ENCODE assay signal across 10 mouse cellular contexts in genomic region chr4:88830523-88830922, GRCm38 (mm10). TPM values are rescaled to one million over a fixed set of nuclear protein-coding genes. Genes with fewer than 3 reads are reported as not detected.
DNase-seq lines count a peak whose midpoint lies in the region; ATAC-seq and TF ChIP-seq lines count a peak whose summit lies in the region.
"Had no signal": no experiment of that assay in that cellular context is flagged by ENCODE, and none has a peak within 500 bp of the region (broad histone marks: within the 10 kb centered on the region; RNA-seq: fewer than 3 reads in every experiment).

No protein-coding gene starts in this region.

- no peak overlapping the region for H3K4me2 ChIP-seq in lung, embryonic 14.5 days
- H3K4me2 ChIP-seq: limb, embryonic 15.5 days had no signal

- WGBS in lung, adult 2 months = 18% methylated on average over 4 of the region's 4 CpGs
- 30% methylated on average over 4 of the region's 4 CpGs for WGBS in lung, embryonic 14.5 days

- intact Hi-C loops in gastrocnemius, adult 2 months (cut with DNase I) = no loop called here
- intact Hi-C loops in gastrocnemius, postnatal 36 days (cut with DNase I) = no loop called here

- H3K27me3 ChIP-seq in lung, embryonic 14.5 days (ENCODE audit: insufficient read depth, low read length) = no peaks in the 10 kb centered on the region
- H3K27me3 ChIP-seq: limb, embryonic 15.5 days had no signal

- no peaks in the 10 kb centered on the region for H3K4me1 ChIP-seq in lung, adult 2 months (ENCODE audit: control insufficient read depth, insufficient read depth, low read length)
- H3K4me1 ChIP-seq in lung, embryonic 14.5 days (ENCODE audit: insufficient read depth) = no peaks in the 10 kb centered on the region
- H3K4me1 ChIP-seq: limb, embryonic 15.5 days had no signal

- no peak overlapping the region for H3K4me3 ChIP-seq in gastrocnemius, adult 2 months
- H3K4me3 ChIP-seq in lung, adult 2 months (replicated peaks; ENCODE audit: extremely low read depth, low read depth, low read length) = no peak overlapping the region
- no peak overlapping the region for H3K4me3 ChIP-seq in lung, embryonic 14.5 days (ENCODE audit: low read depth, low read length)
- H3K4me3 ChIP-seq: limb, embryonic 15.5 days had no signal

- peak; percentile 57 for TF ChIP-seq CTCF in gastrocnemius, adult 2 months (IDR thresholded peaks at IDR 0.05)
- 0 out of 2 replicates have a peak, but pooled peaks have one; percentile 7 for TF ChIP-seq CTCF in lung, adult 2 months (IDR thresholded peaks at IDR 0.05; ENCODE audit: insufficient read depth, low read length)
- peak; percentile 45 for TF ChIP-seq CTCF in lung, embryonic 14.5 days (IDR thresholded peaks at IDR 0.05; ENCODE audit: low read depth)

- no peaks in the 10 kb centered on the region for H3K9me3 ChIP-seq in lung, embryonic 14.5 days (ENCODE audit: low read depth, low read length)
- H3K9me3 ChIP-seq: limb, embryonic 15.5 days had no signal

- H3K9ac ChIP-seq in lung, embryonic 14.5 days = no peak overlapping the region
- H3K9ac ChIP-seq: limb, embryonic 15.5 days had no signal

- DNase-seq in gastrocnemius, adult 2 months = no peak
- DNase-seq in gastrocnemius, postnatal 36 days = no peak
- DNase-seq in lung, adult 2 months = peak; percentile 9
- DNase-seq in lung, adult 18-20 months = no peak
- DNase-seq in brain, adult 2 months (ENCODE audit: low read depth, low spot score) = peak; percentile 35
- DNase-seq in lung, embryonic 14.5 days = peak; percentile 63
- peak; percentile 22 to 48 for DNase-seq in thymus, postnatal 36 days
- DNase-seq in spleen, postnatal 36 days (ENCODE audit: low spot score in 2 of 2) = no peak

- no peak for TF ChIP-seq POLR2A in lung, adult 2 months (IDR thresholded peaks at IDR 0.05; ENCODE audit: borderline replicate concordance, extremely low read depth, low read depth, low read length)

- ATAC-seq in lung, embryonic 14.5 days (ENCODE audit: insufficient read depth) = no peak

- H3K36me3 ChIP-seq in lung, embryonic 14.5 days (ENCODE audit: insufficient read depth) = no peaks in the 10 kb centered on the region
- H3K36me3 ChIP-seq: limb, embryonic 15.5 days had no signal

- no peak overlapping the region for H3K27ac ChIP-seq in gastrocnemius, adult 2 months
- no peak overlapping the region for H3K27ac ChIP-seq in lung, embryonic 14.5 days (ENCODE audit: low read depth)
- H3K27ac ChIP-seq: limb, embryonic 15.5 days had no signal

RNA-seq across cellular contexts. Expression of gene Ifna6, which starts 3.3 kb away (rescaled TPM):
- total RNA-seq in gastrocnemius, adult 2 months (2021) = not detected
- not detected for total RNA-seq in gastrocnemius, postnatal 36 days (2021)
- polyA plus RNA-seq in lung, adult 2 months (2012; rRNA removed) = not detected in 2 replicates
- polyA plus RNA-seq in lung, embryonic 14.5 days (2014; fragmentation: Nextera tagmentation; extraction: Ambion mirVana) = not detected in 2 replicates
- polyA plus RNA-seq: frontal cortex, adult 2 months; limb, embryonic 15.5 days had no signal

RNA-seq across cellular contexts. Expression of gene Ifna5, which starts 4.8 kb away (rescaled TPM):
- not detected for total RNA-seq in gastrocnemius, adult 2 months (2021)
- not detected for total RNA-seq in gastrocnemius, postnatal 36 days (2021)
- not detected in 2 replicates for polyA plus RNA-seq in lung, adult 2 months (2012; rRNA removed)
- not detected in 2 replicates for polyA plus RNA-seq in lung, embryonic 14.5 days (2014; fragmentation: Nextera tagmentation; extraction: Ambion mirVana)
- polyA plus RNA-seq: frontal cortex, adult 2 months; limb, embryonic 15.5 days had no signal

RNA-seq across cellular contexts. Expression of gene Ifna11, which starts 10.8 kb away (rescaled TPM):
- not detected for total RNA-seq in gastrocnemius, adult 2 months (2021)
- not detected for total RNA-seq in gastrocnemius, postnatal 36 days (2021)
- polyA plus RNA-seq in lung, adult 2 months (2012; rRNA removed) = not detected in 2 replicates
- polyA plus RNA-seq in lung, embryonic 14.5 days (2014; fragmentation: Nextera tagmentation; extraction: Ambion mirVana) = not detected in 2 replicates
- polyA plus RNA-seq: frontal cortex, adult 2 months; limb, embryonic 15.5 days had no signal

RNA-seq across cellular contexts. Expression of gene Ifna4, which starts 11.1 kb away (rescaled TPM):
- not detected for total RNA-seq in gastrocnemius, adult 2 months (2021)
- not detected for total RNA-seq in gastrocnemius, postnatal 36 days (2021)
- not detected in 2 replicates for polyA plus RNA-seq in lung, adult 2 months (2012; rRNA removed)
- not detected in 2 replicates for polyA plus RNA-seq in lung, embryonic 14.5 days (2014; fragmentation: Nextera tagmentation; extraction: Ambion mirVana)
- polyA plus RNA-seq: frontal cortex, adult 2 months; limb, embryonic 15.5 days had no signal

RNA-seq across cellular contexts. Expression of gene Ifna7, which starts 14.5 kb away (rescaled TPM):
- total RNA-seq in gastrocnemius, adult 2 months (2021) = not detected
- not detected for total RNA-seq in gastrocnemius, postnatal 36 days (2021)
- not detected in 2 replicates for polyA plus RNA-seq in lung, adult 2 months (2012; rRNA removed)
- polyA plus RNA-seq in lung, embryonic 14.5 days (2014; fragmentation: Nextera tagmentation; extraction: Ambion mirVana) = not detected in 2 replicates
- polyA plus RNA-seq: frontal cortex, adult 2 months; limb, embryonic 15.5 days had no signal

Comparison
In these comparisons a context has a peak if more than half of its experiments do, and no peak if none do; other contexts are left out.
1. DNase-seq: peak in lung, adult 2 months (single experiment), brain, adult 2 months (single experiment), lung, embryonic 14.5 days (single experiment) and thymus, postnatal 36 days (2 of 2); none in gastrocnemius, adult 2 months (single experiment), gastrocnemius, postnatal 36 days (0 of 2), lung, adult 18-20 months (0 of 2) and spleen, postnatal 36 days (0 of 2).
2. CTCF ChIP-seq: peak in every context shown above with its lines; median percentile 57 in gastrocnemius, adult 2 months; 45 in lung, embryonic 14.5 days; 7 in lung, adult 2 months.